Mouse (Mus musculus) right cerebral cortex, postnatal 10 days (tissue): ENCODE measurements around the gene Pla1a.

ENCODE experiments used
- DNase-seq, 2 experiments: peaks; one replicate each; pipeline ENCODE4 v3.0.0; 2021; ENCODE audit warnings: low spot score in 2 of 2

The Pla1a gene

GRCm38 (mm10) chr16:38369000-38369399 is 63.9 kb downstream of the Pla1a start:
- no peak for DNase-seq

- peak; percentile 71 to 86 for DNase-seq
Observed at GRCm38 (mm10) chr16:38368336-38368735, 64.6 kb downstream of the Pla1a start.

- DNase-seq: no peak
Observed at GRCm38 (mm10) chr16:38366231-38366630, 66.7 kb downstream of the Pla1a start.

- DNase-seq: no peak
Observed at GRCm38 (mm10) chr16:38365390-38365789, 67.6 kb downstream of the Pla1a start.

GRCm38 (mm10) chr16:38363657-38364056 is 69.3 kb downstream of the Pla1a start:
- no peak for DNase-seq

GRCm38 (mm10) chr16:38363256-38363595 is 69.7 kb downstream of the Pla1a start:
- DNase-seq: no peak

- DNase-seq: no peak
Observed at GRCm38 (mm10) chr16:38362493-38363255, 70.3 kb downstream of the Pla1a start.

GRCm38 (mm10) chr16:38361933-38362332 is 71.0 kb downstream of the Pla1a start, which contains the start of gene Popdc2:
Gene Popdc2, plus strand, starts transcription at chr16:38362209.
- no peak for DNase-seq

- no peak for DNase-seq
Observed at GRCm38 (mm10) chr16:38360317-38360716, 72.6 kb downstream of the Pla1a start.

GRCm38 (mm10) chr16:38359857-38360256 is 73.1 kb downstream of the Pla1a start:
- DNase-seq: no peak

- no peak for DNase-seq
Observed at GRCm38 (mm10) chr16:38359241-38359640, 73.7 kb downstream of the Pla1a start.

GRCm38 (mm10) chr16:38358256-38358812 is 74.6 kb downstream of the Pla1a start:
- DNase-seq: no peak

GRCm38 (mm10) chr16:38354185-38354913 is 78.6 kb downstream of the Pla1a start:
- no peak for DNase-seq

GRCm38 (mm10) chr16:38353642-38354041 is 79.3 kb downstream of the Pla1a start:
- no peak for DNase-seq

GRCm38 (mm10) chr16:38352851-38353250 is 80.1 kb downstream of the Pla1a start:
- DNase-seq: no peak

- DNase-seq: no peak
Observed at GRCm38 (mm10) chr16:38352031-38352430, 80.9 kb downstream of the Pla1a start.

GRCm38 (mm10) chr16:38350939-38351338 is 82.0 kb downstream of the Pla1a start:
- DNase-seq: no peak

GRCm38 (mm10) chr16:38350361-38350855 is 82.5 kb downstream of the Pla1a start:
- no peak for DNase-seq

GRCm38 (mm10) chr16:38349881-38350280 is 83.1 kb downstream of the Pla1a start:
- no peak for DNase-seq

GRCm38 (mm10) chr16:38348217-38348761 is 84.7 kb downstream of the Pla1a start:
- no peak for DNase-seq

GRCm38 (mm10) chr16:38347588-38347987 is 85.4 kb downstream of the Pla1a start:
- no peak for DNase-seq
